Mouse (Mus musculus): Measurements from ENCODE around the gene Nhsl2.
A peak's percentile ranks its signal among the peaks of the same experiment; 100 is the strongest.
"Not testable (repeated sequence)": the region's sequence is repeated elsewhere in the genome, so short reads cannot be mapped to it uniquely, and the experiment has no call there.

Gene Nhsl2

GRCm38 (mm10) chrX:102094381-102094904, 245.3 kb downstream of the Nhsl2 start:
- no peak for DNase-seq

DNA sequence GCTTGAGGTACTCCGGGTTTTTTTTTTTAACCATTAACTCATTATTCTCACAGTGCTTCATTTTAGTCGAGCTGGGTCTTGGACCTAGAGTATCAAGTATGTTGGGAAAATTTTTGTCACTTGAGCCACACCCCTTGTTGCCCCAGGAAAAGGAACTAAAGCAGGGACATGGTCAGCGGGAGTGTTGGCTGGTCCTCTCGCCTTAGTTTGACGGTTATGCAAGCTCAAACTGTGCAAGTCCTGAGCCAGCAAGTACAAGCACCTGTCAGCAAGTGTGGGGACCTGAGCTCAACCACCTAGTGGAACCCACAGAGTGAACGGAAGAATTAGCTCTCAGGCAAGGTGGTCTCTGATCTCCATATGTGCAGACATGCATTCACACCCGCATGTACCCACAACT, 252.7 kb downstream of the Nhsl2 start:
- DNase-seq, result no peak

GRCm38 (mm10) chrX:102103830-102104229, 254.6 kb downstream of the Nhsl2 start:
- not testable (repeated sequence) for DNase-seq

DNA sequence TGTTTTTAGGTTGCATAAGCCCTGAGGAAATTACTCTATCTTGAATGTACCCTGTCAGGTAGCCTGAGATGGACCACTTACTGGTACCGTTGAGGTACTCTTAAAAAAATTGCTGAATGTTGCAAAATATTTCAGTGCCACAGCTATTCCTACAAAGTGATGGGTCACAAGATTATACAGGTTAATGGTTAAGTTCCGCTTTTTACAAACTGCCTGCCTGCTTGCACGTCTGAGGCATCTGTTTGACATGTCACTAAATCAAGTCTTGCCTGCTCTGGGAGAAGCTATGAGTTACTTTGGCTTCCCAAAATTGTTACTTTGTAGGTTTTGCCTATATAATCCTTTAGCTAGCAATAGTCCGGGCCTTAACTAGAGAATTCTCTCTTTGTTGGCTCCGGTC, 260.2 kb downstream of the Nhsl2 start:
- not testable (repeated sequence) for DNase-seq

GRCm38 (mm10) chrX:102115676-102116075, 266.5 kb downstream of the Nhsl2 start:
- no peak for DNase-seq

- peak; percentile 93 to 96 for DNase-seq
These were observed 270.1 kb downstream of the Nhsl2 start, which contains the start of gene Pin4 for GRCm38 (mm10) chrX:102119042-102119864. Pin4 (plus strand) TSS chrX:102119447.

GRCm38 (mm10) chrX:102121321-102121720, 272.1 kb downstream of the Nhsl2 start:
- no peak for DNase-seq

DNA sequence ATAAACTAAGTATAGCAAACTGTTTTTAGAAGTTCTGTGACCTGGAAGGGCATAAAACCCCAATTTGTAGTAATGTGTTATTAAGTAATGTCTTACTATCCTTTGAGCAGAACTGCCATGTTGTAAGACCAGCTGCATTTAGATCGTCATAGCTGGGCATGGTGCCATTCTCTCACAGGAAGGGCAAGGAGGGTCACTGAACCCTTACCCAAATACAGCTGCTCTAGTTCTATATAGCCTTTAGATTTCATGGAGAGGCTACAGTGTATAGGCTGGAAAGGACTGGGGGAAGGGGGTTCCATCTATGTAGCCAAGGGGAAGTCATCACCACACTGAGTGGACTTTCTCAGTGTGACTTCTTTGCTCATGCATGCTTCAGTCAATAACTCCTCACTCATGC, 292.0 kb downstream of the Nhsl2 start:
- DNase-seq, result peak in 1 of 2 experiments; percentile 54

Measured in lung, postnatal 4 days (tissue).